Mouse (Mus musculus) G1E (cell line): ENCODE results near the gene Cemip. TPM values are rescaled to one million over a fixed set of nuclear protein-coding genes. Genes with fewer than 3 reads are reported as not detected.

Experiments
- ATAC-seq: 2 replicates; pipeline ENCODE4 v1.8.0; 2016; ENCODE audit warnings: mild to moderate bottlenecking; ENCODE audit not compliant: insufficient number of reproducible peaks, poor library complexity, low FRiP score, severe bottlenecking; ENCODE audit errors: extremely low read depth
- DNase-seq: peaks from one replicate; pipeline ENCODE4 v3.0.0; 2012; ENCODE audit warnings: low spot score
- H3K27me3 ChIP-seq: 2 replicates; pipeline ENCODE4 v1.6.1; 2012; ENCODE audit warnings: mild to moderate bottlenecking, low read length, inconsistent platforms; ENCODE audit not compliant: insufficient read depth
- H3K36me3 ChIP-seq: replicated peaks from 2 replicates; pipeline ENCODE3; 2012; ENCODE audit warnings: mild to moderate bottlenecking, inconsistent platforms
- H3K4me1 ChIP-seq: 2 replicates; pipeline ENCODE4 v1.6.1; 2012; ENCODE audit warnings: low read depth, low read length, inconsistent platforms, mixed read lengths; ENCODE audit not compliant: insufficient read depth
- H3K4me3 ChIP-seq: 2 replicates; pipeline ENCODE4 v1.5.1; 2012; ENCODE audit warnings: low read depth, mild to moderate bottlenecking, inconsistent platforms, low read length, moderate library complexity, mixed read lengths
- H3K9me3 ChIP-seq: replicated peaks from 2 replicates; pipeline ENCODE4 v1.6.1; 2012; ENCODE audit warnings: inconsistent platforms
- CTCF ChIP-seq: IDR thresholded peaks from 2 replicates; pipeline ENCODE4 v1.5.1; 2012; ENCODE audit warnings: low read depth, low read length, inconsistent platforms, mixed read lengths
- GATA1 ChIP-seq: IDR thresholded peaks from 2 replicates; pipeline ENCODE4 v1.6.1; 2012; ENCODE audit warnings: borderline replicate concordance, low read length, inconsistent platforms, mixed read lengths
- GATA2 ChIP-seq: IDR thresholded peaks from 2 replicates; pipeline ENCODE4 v1.6.1; 2012; ENCODE audit warnings: low read depth, low read length, inconsistent platforms, borderline replicate concordance
- POLR2AphosphoS5 ChIP-seq: IDR thresholded peaks from 2 replicates; pipeline ENCODE4 v1.6.1; 2012; ENCODE audit warnings: low read depth, low read length, inconsistent platforms; ENCODE audit not compliant: insufficient replicate concordance
- TAL1 ChIP-seq: conservative IDR thresholded peaks from 2 replicates; pipeline ENCODE4 v1.6.1; 2012; ENCODE audit warnings: low read depth, low read length, inconsistent platforms, mixed read lengths
- polyA plus RNA-seq: library from polyadenylated mRNA; stranded (reverse); fragments of >175 nt; gene quantifications from 2 replicates; pipeline ENCODE4 v1.2.3, GENCODE M21; 2012
- total RNA-seq, 2 experiments: library from RNA; stranded (forward) in 1 of 2; stranded (reverse) in 1 of 2; fragments of 200-1000 nt in 1 of 2; fragments of >200 nt in 1 of 2; fragmentation: Nextera tagmentation in 1 of 2; gene quantifications; 2 replicates each; pipeline ENCODE4 v1.2.3; 2014 to 2017

The Cemip gene
- total and polyA plus RNA-seq, 3 experiments = 0.22 TPM; not detected in 2

- H3K9me3 ChIP-seq = no peaks in the 10 kb centered on the region
- no peaks in the 10 kb centered on the region for H3K36me3 ChIP-seq
- DNase-seq (no peak), ATAC-seq (no peak)
- H3K4me1 ChIP-seq = no peaks in the 10 kb centered on the region
- TF ChIP-seq POLR2AphosphoS5 (no peak), GATA2 (no peak), TAL1 (no peak)
- no peak overlapping the region for H3K4me3 ChIP-seq
- no peaks in the 10 kb centered on the region for H3K27me3 ChIP-seq
Measured at GRCm38 (mm10) chr7:83985751-83986150, 100.6 kb downstream of the Cemip start.

GRCm38 (mm10) chr7:83982566-83982965, 103.7 kb downstream of the Cemip start:
- Histone ChIP-seq H3K27me3 (no peaks in the 10 kb centered on the region), H3K36me3 (no peaks in the 10 kb centered on the region), H3K4me3 (no peak overlapping the region), H3K9me3 (no peaks in the 10 kb centered on the region), H3K4me1 (no peaks in the 10 kb centered on the region)
- no peak for DNase-seq
- no peak for TF ChIP-seq GATA2
- TF ChIP-seq GATA1 = no peak
- ATAC-seq = no peak

DNA sequence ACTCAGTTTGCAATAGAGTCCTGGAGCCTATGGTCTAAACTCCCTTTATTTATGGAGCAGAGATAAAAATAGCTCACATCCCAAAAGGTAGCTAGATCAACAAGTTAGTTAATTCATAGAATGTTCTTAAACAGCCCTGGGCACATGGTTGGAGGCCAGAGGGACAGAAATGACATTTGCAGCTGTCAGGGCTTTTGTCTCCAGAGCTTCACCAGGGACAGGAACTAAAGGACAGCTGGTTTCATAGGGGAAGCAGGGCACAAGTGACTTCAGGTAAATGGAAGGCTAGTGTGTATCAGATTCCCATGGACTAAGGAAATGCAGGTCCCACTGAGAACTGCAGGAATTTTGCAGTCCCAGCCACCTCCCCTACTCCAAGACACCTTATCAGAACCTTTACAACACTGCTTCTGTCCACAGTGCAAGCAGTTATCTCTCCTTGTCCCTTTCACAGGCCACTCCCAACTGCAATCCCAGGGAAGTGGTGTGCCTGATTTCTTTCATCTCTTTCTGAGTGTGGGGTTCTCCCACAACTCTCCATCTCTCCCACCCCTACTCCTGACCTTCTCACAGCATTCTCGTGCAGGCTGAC, 107.3 kb downstream of the Cemip start:
- ATAC-seq (no peak), DNase-seq (no peak)
- H3K27me3 ChIP-seq = peaks cover 9% of the 10 kb centered on the region; the same call in 1 of the 2 replicates
- H3K4me3 ChIP-seq = no peak overlapping the region
- no peaks in the 10 kb centered on the region for H3K4me1 ChIP-seq
- no peaks in the 10 kb centered on the region for H3K9me3 ChIP-seq
- no peak for TF ChIP-seq TAL1
- TF ChIP-seq GATA1 = no peak
- no peak for TF ChIP-seq GATA2
- no peak for TF ChIP-seq POLR2AphosphoS5
- no peak for TF ChIP-seq CTCF
- H3K36me3 ChIP-seq = no peaks in the 10 kb centered on the region

DNA sequence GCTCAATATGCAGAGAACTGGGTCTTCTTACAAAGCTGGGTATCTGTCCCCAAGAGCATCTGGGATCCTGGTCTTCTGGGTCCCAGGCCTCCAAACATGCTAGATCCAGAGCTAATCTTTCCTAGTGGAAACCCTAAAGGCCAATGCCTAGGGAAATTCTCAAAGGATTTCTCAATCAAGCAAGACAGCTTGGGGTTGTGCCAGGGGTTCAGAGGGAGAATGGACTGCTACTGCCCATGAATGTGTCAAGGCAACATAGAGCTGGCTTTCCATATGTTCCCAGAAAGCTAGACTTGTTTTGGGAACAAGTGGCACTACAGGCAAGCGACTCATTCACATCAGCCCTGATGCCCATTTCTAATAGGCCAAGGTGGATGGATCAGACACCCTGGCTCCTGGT, 107.9 kb downstream of the Cemip start:
- Histone ChIP-seq H3K4me3 (no peak overlapping the region), H3K4me1 (no peaks in the 10 kb centered on the region), H3K27me3 (peaks cover 14% of the 10 kb centered on the region; the same call in 1 of the 2 replicates), H3K36me3 (no peaks in the 10 kb centered on the region), H3K9me3 (no peaks in the 10 kb centered on the region)
- no peak for ATAC-seq
- TF ChIP-seq GATA1 (no peak), TAL1 (no peak), POLR2AphosphoS5 (no peak), GATA2 (no peak), CTCF (no peak)
- DNase-seq = no peak

- Histone ChIP-seq H3K27me3 (peaks cover 14% of the 10 kb centered on the region; the same call in 1 of the 2 replicates), H3K9me3 (no peaks in the 10 kb centered on the region), H3K4me1 (no peaks in the 10 kb centered on the region), H3K4me3 (no peak overlapping the region), H3K36me3 (no peaks in the 10 kb centered on the region)
- TF ChIP-seq POLR2AphosphoS5 (no peak), GATA1 (no peak), GATA2 (no peak)
- ATAC-seq (no peak), DNase-seq (no peak)
Measured at GRCm38 (mm10) chr7:83976413-83976958, 109.8 kb downstream of the Cemip start.

DNA sequence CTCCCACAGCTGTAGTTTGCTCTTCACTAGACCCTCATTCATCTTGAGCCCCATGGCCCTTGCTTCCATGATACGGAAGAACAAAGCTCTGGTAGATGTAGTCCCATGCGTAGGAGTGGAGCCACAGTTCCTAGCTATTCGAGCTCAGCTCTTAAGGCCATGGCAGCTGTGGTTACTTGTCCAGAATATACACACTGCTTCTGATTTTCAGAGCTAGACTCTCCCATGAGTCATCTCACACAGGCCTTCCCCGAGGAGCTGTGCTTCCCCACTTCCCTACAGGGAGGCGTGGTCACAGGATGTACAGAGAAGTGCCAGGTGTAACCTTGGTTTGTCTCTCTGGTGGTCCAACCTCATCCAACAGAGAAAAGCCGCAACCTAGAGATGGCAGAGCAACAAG, 111.0 kb downstream of the Cemip start:
- Histone ChIP-seq H3K36me3 (no peaks in the 10 kb centered on the region), H3K27me3 (peaks cover 14% of the 10 kb centered on the region; the same call in 1 of the 2 replicates), H3K9me3 (no peaks in the 10 kb centered on the region), H3K4me3 (no peak overlapping the region), H3K4me1 (no peaks in the 10 kb centered on the region)
- no peak for DNase-seq
- ATAC-seq = no peak
- no peak for TF ChIP-seq GATA2
- no peak for TF ChIP-seq TAL1
- TF ChIP-seq GATA1 = no peak
- TF ChIP-seq CTCF = no peak
- no peak for TF ChIP-seq POLR2AphosphoS5
